Mouse (Mus musculus) ES-E14 (cell line): ENCODE data around the gene Prpf40b. TPM values are rescaled to one million over a fixed set of nuclear protein-coding genes. Genes with fewer than 3 reads are reported as not detected.
A peak's percentile ranks its signal among the peaks of the same experiment; 100 is the strongest.

Experiments
- DNase-seq: peaks from one replicate; pipeline ENCODE4 v3.0.0-alpha.2; 2013; ENCODE audit warnings: low read depth, low spot score
- H3K27ac ChIP-seq: 2 replicates; pipeline ENCODE4 v1.5.1; 2012; ENCODE audit warnings: low read depth, mild to moderate bottlenecking, low read length, moderate library complexity, mixed read lengths; ENCODE audit not compliant: poor library complexity, insufficient read depth, severe bottlenecking
- H3K36me3 ChIP-seq: 2 replicates; pipeline ENCODE4 v1.6.1; 2012; ENCODE audit warnings: mild to moderate bottlenecking, low read length, moderate library complexity, mixed read lengths; ENCODE audit not compliant: control insufficient read depth, poor library complexity, insufficient read depth, severe bottlenecking
- H3K4me1 ChIP-seq, 2 experiments: fragments of 150-350 bp in 1 of 2; sonication (generic) in 1 of 2; 2 replicates each; pipeline ENCODE4 v1.6.1; 2012; ENCODE audit warnings: low read length in 2 of 2, mild to moderate bottlenecking in 1 of 2, mixed read lengths in 1 of 2; ENCODE audit not compliant: control insufficient read depth in 2 of 2, insufficient read depth in 2 of 2, poor library complexity in 1 of 2
- H3K4me3 ChIP-seq, 2 experiments: fragments of 150-350 bp in 1 of 2; sonication (generic) in 1 of 2; 2 replicates each; pipeline ENCODE4 v1.5.1; 2012; ENCODE audit warnings: low read length in 2 of 2, low read depth in 1 of 2, mild to moderate bottlenecking in 1 of 2, mixed read lengths in 1 of 2; ENCODE audit not compliant: insufficient read depth in 1 of 2, poor library complexity in 1 of 2, severe bottlenecking in 1 of 2
- H3K9ac ChIP-seq: 2 replicates; pipeline ENCODE4 v1.6.1; 2012; ENCODE audit warnings: low read depth, mild to moderate bottlenecking, low read length, mixed read lengths; ENCODE audit not compliant: poor library complexity, insufficient read depth, severe bottlenecking
- H3K9me3 ChIP-seq: fragments of 150-350 bp; sonication (generic); 2 replicates; pipeline ENCODE4 v1.6.1; 2012; ENCODE audit warnings: low read depth, mild to moderate bottlenecking, low read length; ENCODE audit not compliant: control insufficient read depth, insufficient read depth
- CHD2 ChIP-seq: IDR thresholded peaks from 2 replicates; pipeline ENCODE4 v1.6.1; 2014; ENCODE audit warnings: mild to moderate bottlenecking, low read depth, low read length, inconsistent platforms
- HCFC1 ChIP-seq: IDR thresholded peaks from 2 replicates; pipeline ENCODE4 v1.6.1; 2012; ENCODE audit warnings: low read length, inconsistent platforms, borderline replicate concordance; ENCODE audit not compliant: insufficient read depth
- MAFK ChIP-seq: IDR thresholded peaks from 2 replicates; pipeline ENCODE4 v1.6.1; 2014; ENCODE audit warnings: mild to moderate bottlenecking, low read depth, low read length, inconsistent platforms; ENCODE audit not compliant: insufficient read depth
- ZC3H11A ChIP-seq: IDR thresholded peaks from 2 replicates; pipeline ENCODE4 v1.6.1; 2012; ENCODE audit warnings: low read depth, mild to moderate bottlenecking, inconsistent platforms, low read length, borderline replicate concordance
- ZNF384 ChIP-seq: IDR thresholded peaks from 2 replicates; pipeline ENCODE4 v1.6.1; 2012; ENCODE audit warnings: low read depth, low read length, inconsistent platforms
- in situ Hi-C, 2 experiments: fragments of 600-800 bp; cut with MboI; formaldehyde crosslinking; loops; one replicate each; pipeline ENCODE4 v1.15.1; 2025; ENCODE audit warnings: low sequenced_read_pairs in 2 of 2, inconsistent platforms in 1 of 2; ENCODE audit not compliant: unreplicated experiment in 2 of 2
- total RNA-seq: library from RNA; depleted of rRNA; stranded (reverse); fragments of 300-350 nt; gene quantifications from 2 replicates; pipeline ENCODE4 v1.2.3, GENCODE M21; 2012

Prpf40b gene
- total RNA-seq, 1 experiment, result 42.4 TPM

GRCm38 (mm10) chr15:99326407-99326806 lies 31.5 kb downstream of the Prpf40b start:
- in situ Hi-C loops, result loop anchor here in 1 of 2 experiments (5.0 kb wide), 1 partner anchor 51 kb away; no protein-coding TSS in a partner anchor
- Histone ChIP-seq H3K9me3 (no peaks in the 10 kb centered on the region), H3K9ac (no peak overlapping the region), H3K27ac (no peak overlapping the region), H3K4me1 (no peaks in the 10 kb centered on the region), H3K36me3 (peaks cover 17% of the 10 kb centered on the region; the same call in 1 of the 2 replicates), H3K4me3 (no peak overlapping the region)
- DNase-seq, result no peak
- TF ChIP-seq MAFK, result no peak
- no peak for TF ChIP-seq ZNF384
- TF ChIP-seq CHD2, result no peak
- no peak for TF ChIP-seq HCFC1
- no peak for TF ChIP-seq ZC3H11A

- DNase-seq, result peak; percentile 47
- Histone ChIP-seq H3K36me3 (peaks cover 13% of the 10 kb centered on the region; the same call in 1 of the 2 replicates), H3K4me3 (no peak overlapping the region), H3K9ac (no peak overlapping the region), H3K27ac (no peak overlapping the region), H3K9me3 (no peaks in the 10 kb centered on the region), H3K4me1 (no peaks in the 10 kb centered on the region)
- TF ChIP-seq CHD2 (no peak), ZC3H11A (peak; percentile 53; the same call in 1 of the 2 replicates), MAFK (no peak), ZNF384 (no peak), HCFC1 (no peak)
- in situ Hi-C loops, result loop anchor here in 1 of 2 experiments (5.0 kb wide), 1 partner anchor 50 kb away; no protein-coding TSS in a partner anchor
These were observed 32.1 kb downstream of the Prpf40b start for GRCm38 (mm10) chr15:99326959-99327358.

- Histone ChIP-seq H3K9ac (no peak overlapping the region), H3K4me1 (peaks cover 1 to 4% of the 10 kb centered on the region in 2 experiments; a peak in 3 of 4 replicates), H3K4me3 (no peak overlapping the region), H3K36me3 (peaks cover 7% of the 10 kb centered on the region; the same call in 1 of the 2 replicates), H3K27ac (no peak overlapping the region), H3K9me3 (no peaks in the 10 kb centered on the region)
- in situ Hi-C loops, result loop anchor here in 1 of 2 experiments (5.0 kb wide), 1 partner anchor 49 kb away; no protein-coding TSS in a partner anchor
- TF ChIP-seq MAFK, result no peak
- no peak for TF ChIP-seq CHD2
- TF ChIP-seq ZC3H11A, result no peak
- no peak for TF ChIP-seq ZNF384
- TF ChIP-seq HCFC1, result no peak
- DNase-seq, result no peak
These were observed 33.1 kb downstream of the Prpf40b start for GRCm38 (mm10) chr15:99328011-99328410.

DNA sequence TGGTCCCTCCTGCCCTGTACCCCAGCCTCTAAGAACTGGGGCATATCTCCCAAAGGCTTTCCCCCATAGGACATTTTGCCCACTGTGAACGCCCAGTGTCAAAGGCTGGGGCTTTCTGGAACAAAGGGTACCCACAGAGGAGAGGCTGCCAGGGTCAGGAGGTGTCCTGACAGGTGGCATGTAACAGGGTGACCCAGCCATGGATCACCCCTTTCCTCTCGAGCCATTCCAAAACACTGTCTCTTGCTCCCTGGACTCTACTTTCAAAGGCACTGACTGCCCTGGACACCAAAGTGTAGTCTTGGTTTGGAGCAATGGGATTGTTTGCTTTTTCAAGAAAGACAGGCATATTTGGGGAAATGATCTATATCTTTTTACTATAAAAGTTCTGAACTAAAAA lies 35.4 kb downstream of the Prpf40b start:
- in situ Hi-C loops, result no loop called here
- H3K4me1 ChIP-seq, result peaks cover 1 to 10% of the 10 kb centered on the region in 2 experiments; a peak in 3 of 4 replicates
- DNase-seq, result no peak
- H3K36me3 ChIP-seq, result peaks cover 2% of the 10 kb centered on the region; the same call in 1 of the 2 replicates
- no peak overlapping the region for H3K27ac ChIP-seq
- no peak overlapping the region for H3K9ac ChIP-seq
- TF ChIP-seq CHD2 (no peak), MAFK (no peak), ZC3H11A (no peak), ZNF384 (no peak), HCFC1 (no peak)
- H3K9me3 ChIP-seq, result no peaks in the 10 kb centered on the region
- no peak overlapping the region for H3K4me3 ChIP-seq

DNA sequence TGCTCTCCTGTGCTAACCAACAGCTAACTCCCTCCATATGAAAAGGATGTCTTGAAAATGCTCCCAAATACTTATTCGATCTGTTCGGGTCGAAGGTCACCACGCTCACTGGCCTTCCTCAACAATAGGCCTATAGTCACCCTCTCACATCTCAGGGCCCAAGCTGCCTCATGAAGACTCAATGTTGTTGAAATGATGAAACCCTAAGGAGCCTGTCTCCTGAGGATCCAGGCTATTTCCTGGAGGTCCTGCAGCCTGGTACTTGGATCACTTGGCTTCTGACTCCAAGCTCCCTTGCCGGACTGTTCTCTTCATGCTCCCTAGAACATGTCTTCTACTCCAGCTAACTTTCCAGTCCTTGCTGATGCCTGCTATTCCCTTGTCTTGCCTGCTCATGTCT lies 36.5 kb downstream of the Prpf40b start:
- Histone ChIP-seq H3K4me3 (no peak overlapping the region), H3K9ac (no peak overlapping the region), H3K36me3 (no peaks in the 10 kb centered on the region; the same call in 1 of the 2 replicates), H3K9me3 (no peaks in the 10 kb centered on the region), H3K27ac (no peak overlapping the region), H3K4me1 (peaks cover 1 to 10% of the 10 kb centered on the region in 2 experiments; a peak in 3 of 4 replicates)
- in situ Hi-C loops, result no loop called here
- DNase-seq, result no peak
- TF ChIP-seq ZNF384 (no peak), ZC3H11A (no peak), CHD2 (no peak), HCFC1 (no peak), MAFK (no peak)
